Mouse (Mus musculus) ES-E14 (cell line): ENCODE results near the gene Iqce. TPM values are rescaled to one million over a fixed set of nuclear protein-coding genes. Genes with fewer than 3 reads are reported as not detected.
"Not testable (repeated sequence)": the region's sequence is repeated elsewhere in the genome, so short reads cannot be mapped to it uniquely, and the experiment has no call there.

Source experiments
- DNase-seq: peaks from one replicate; pipeline ENCODE4 v3.0.0-alpha.2; 2013; ENCODE audit warnings: low read depth, low spot score
- H3K27ac ChIP-seq: 2 replicates; pipeline ENCODE4 v1.5.1; 2012; ENCODE audit warnings: low read depth, mild to moderate bottlenecking, low read length, moderate library complexity, mixed read lengths; ENCODE audit not compliant: poor library complexity, insufficient read depth, severe bottlenecking
- H3K36me3 ChIP-seq: 2 replicates; pipeline ENCODE4 v1.6.1; 2012; ENCODE audit warnings: mild to moderate bottlenecking, low read length, moderate library complexity, mixed read lengths; ENCODE audit not compliant: control insufficient read depth, poor library complexity, insufficient read depth, severe bottlenecking
- H3K4me1 ChIP-seq, 2 experiments: fragments of 150-350 bp in 1 of 2; sonication (generic) in 1 of 2; 2 replicates each; pipeline ENCODE4 v1.6.1; 2012; ENCODE audit warnings: low read length in 2 of 2, mild to moderate bottlenecking in 1 of 2, mixed read lengths in 1 of 2; ENCODE audit not compliant: control insufficient read depth in 2 of 2, insufficient read depth in 2 of 2, poor library complexity in 1 of 2
- H3K4me3 ChIP-seq, 2 experiments: fragments of 150-350 bp in 1 of 2; sonication (generic) in 1 of 2; 2 replicates each; pipeline ENCODE4 v1.5.1; 2012; ENCODE audit warnings: low read length in 2 of 2, low read depth in 1 of 2, mild to moderate bottlenecking in 1 of 2, mixed read lengths in 1 of 2; ENCODE audit not compliant: insufficient read depth in 1 of 2, poor library complexity in 1 of 2, severe bottlenecking in 1 of 2
- H3K9ac ChIP-seq: 2 replicates; pipeline ENCODE4 v1.6.1; 2012; ENCODE audit warnings: low read depth, mild to moderate bottlenecking, low read length, mixed read lengths; ENCODE audit not compliant: poor library complexity, insufficient read depth, severe bottlenecking
- H3K9me3 ChIP-seq: fragments of 150-350 bp; sonication (generic); 2 replicates; pipeline ENCODE4 v1.6.1; 2012; ENCODE audit warnings: low read depth, mild to moderate bottlenecking, low read length; ENCODE audit not compliant: control insufficient read depth, insufficient read depth
- CHD2 ChIP-seq: IDR thresholded peaks from 2 replicates; pipeline ENCODE4 v1.6.1; 2014; ENCODE audit warnings: mild to moderate bottlenecking, low read depth, low read length, inconsistent platforms
- HCFC1 ChIP-seq: IDR thresholded peaks from 2 replicates; pipeline ENCODE4 v1.6.1; 2012; ENCODE audit warnings: low read length, inconsistent platforms, borderline replicate concordance; ENCODE audit not compliant: insufficient read depth
- MAFK ChIP-seq: IDR thresholded peaks from 2 replicates; pipeline ENCODE4 v1.6.1; 2014; ENCODE audit warnings: mild to moderate bottlenecking, low read depth, low read length, inconsistent platforms; ENCODE audit not compliant: insufficient read depth
- ZC3H11A ChIP-seq: IDR thresholded peaks from 2 replicates; pipeline ENCODE4 v1.6.1; 2012; ENCODE audit warnings: low read depth, mild to moderate bottlenecking, inconsistent platforms, low read length, borderline replicate concordance
- ZNF384 ChIP-seq: IDR thresholded peaks from 2 replicates; pipeline ENCODE4 v1.6.1; 2012; ENCODE audit warnings: low read depth, low read length, inconsistent platforms
- in situ Hi-C, 2 experiments: fragments of 600-800 bp; cut with MboI; formaldehyde crosslinking; loops; one replicate each; pipeline ENCODE4 v1.15.1; 2025; ENCODE audit warnings: low sequenced_read_pairs in 2 of 2, inconsistent platforms in 1 of 2; ENCODE audit not compliant: unreplicated experiment in 2 of 2
- total RNA-seq: library from RNA; depleted of rRNA; stranded (reverse); fragments of 300-350 nt; gene quantifications from 2 replicates; pipeline ENCODE4 v1.2.3, GENCODE M21; 2012

The Iqce gene
- total RNA-seq, 1 experiment, result 9.9 TPM

- Histone ChIP-seq H3K4me1 (peaks cover 0 to 2% of the 10 kb centered on the region in 2 experiments; a peak in 1 of 4 replicates), H3K9ac (no peak overlapping the region)
- DNase-seq, result no peak
Measured at GRCm38 (mm10) chr5:140675079-140675478, 27.1 kb downstream of the Iqce start.

DNA sequence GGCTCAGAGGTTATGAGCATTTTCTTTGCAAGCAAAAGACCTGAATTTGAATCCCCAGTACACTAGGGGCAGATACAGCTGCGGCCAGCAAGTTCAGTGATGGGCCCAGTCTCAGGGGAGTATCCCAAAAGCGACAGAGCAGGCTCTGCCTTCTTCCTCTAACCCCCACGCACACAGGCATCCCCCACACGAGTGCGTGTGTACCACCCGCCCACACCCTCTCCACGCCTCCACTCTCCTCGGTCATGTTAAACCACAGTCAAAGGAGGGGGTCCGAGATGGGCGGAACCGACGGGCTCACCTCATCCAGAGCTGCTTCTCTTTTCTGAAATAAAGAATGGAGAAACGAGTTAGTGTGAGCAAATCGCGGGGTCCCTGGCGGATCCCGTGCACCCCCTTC is 28.1 kb downstream of the Iqce start:
- in situ Hi-C loops, result no loop called here
- peaks cover 12% of the 10 kb centered on the region for H3K36me3 ChIP-seq
- TF ChIP-seq ZNF384, result no peak
- TF ChIP-seq MAFK, result no peak
- no peak for TF ChIP-seq ZC3H11A
- TF ChIP-seq HCFC1, result no peak
- TF ChIP-seq CHD2, result no peak
- no peak overlapping the region for H3K4me3 ChIP-seq
- DNase-seq, result no peak
- H3K9ac ChIP-seq, result no peak overlapping the region
- peaks cover 0 to 2% of the 10 kb centered on the region in 2 experiments; a peak in 1 of 4 replicates for H3K4me1 ChIP-seq
- H3K9me3 ChIP-seq, result no peaks in the 10 kb centered on the region
- no peak overlapping the region; the same call in 1 of the 2 replicates for H3K27ac ChIP-seq

More at GRCm38 (mm10) chr5:140675079-140675478, 27.1 kb downstream of the Iqce start:
- in situ Hi-C loops, result no loop called here
- Histone ChIP-seq H3K36me3 (peaks cover 4% of the 10 kb centered on the region; the same call in 1 of the 2 replicates), H3K27ac (no peak overlapping the region; the same call in 1 of the 2 replicates), H3K9me3 (no peaks in the 10 kb centered on the region), H3K4me3 (no peak overlapping the region)
- TF ChIP-seq ZNF384, result no peak
- TF ChIP-seq CHD2, result no peak
- no peak for TF ChIP-seq ZC3H11A
- no peak for TF ChIP-seq MAFK
- TF ChIP-seq HCFC1, result no peak

DNA sequence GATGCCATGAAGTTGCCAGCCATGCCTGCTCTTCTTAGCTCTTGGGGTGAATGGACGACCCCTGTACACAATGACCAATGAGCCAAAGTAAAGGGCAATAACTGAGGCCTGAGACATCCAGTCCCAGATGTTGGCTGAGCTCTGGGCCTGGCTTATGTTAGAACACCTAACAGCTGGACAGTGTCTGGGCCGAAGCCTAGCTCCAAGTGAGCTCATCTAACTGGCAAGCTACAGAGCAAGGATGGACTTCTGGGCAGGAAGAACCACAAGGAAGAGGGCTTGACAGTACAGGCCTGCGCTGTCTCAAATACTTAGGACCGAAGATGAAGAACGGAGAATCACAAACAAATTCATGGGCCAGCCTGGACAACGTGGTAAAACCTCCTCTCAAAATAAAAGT is 29.6 kb downstream of the Iqce start:
- DNase-seq, H3K27ac ChIP-seq, H3K4me3 ChIP-seq, H3K9me3 ChIP-seq, H3K9ac ChIP-seq, H3K4me1 ChIP-seq, in situ Hi-C loops: not testable (repeated sequence)
- peaks cover 17% of the 10 kb centered on the region for H3K36me3 ChIP-seq

- H3K9ac ChIP-seq, result no peak overlapping the region
- no peaks in the 10 kb centered on the region for H3K9me3 ChIP-seq
- H3K4me1 ChIP-seq, result peaks cover 0 to 2% of the 10 kb centered on the region in 2 experiments; a peak in 1 of 4 replicates
- H3K36me3 ChIP-seq, result peaks cover 17% of the 10 kb centered on the region
- TF ChIP-seq ZC3H11A (no peak), MAFK (no peak), CHD2 (no peak), ZNF384 (no peak), HCFC1 (no peak)
- H3K4me3 ChIP-seq, result no peak overlapping the region
- DNase-seq, result no peak
- H3K27ac ChIP-seq, result no peak overlapping the region
- in situ Hi-C loops, result no loop called here
Measured at GRCm38 (mm10) chr5:140672115-140672514, 30.1 kb downstream of the Iqce start.

- TF ChIP-seq ZNF384, result no peak
- TF ChIP-seq ZC3H11A, result no peak
- TF ChIP-seq MAFK, result no peak
- TF ChIP-seq CHD2, result no peak
- no peak for TF ChIP-seq HCFC1
- Histone ChIP-seq H3K9ac (no peak overlapping the region), H3K36me3 (peaks cover 1% of the 10 kb centered on the region; the same call in 1 of the 2 replicates), H3K9me3 (no peaks in the 10 kb centered on the region), H3K4me1 (peaks cover 0 to 15% of the 10 kb centered on the region in 2 experiments; a peak in 2 of 4 replicates), H3K4me3 (no peak overlapping the region), H3K27ac (no peak overlapping the region)
- in situ Hi-C loops, result no loop called here
- peak; percentile 40 for DNase-seq
Measured at GRCm38 (mm10) chr5:140663621-140664180, 38.5 kb downstream of the Iqce start.
